Mouse (Mus musculus) cerebellum, adult 11-12 months (tissue): Measurements from ENCODE around the gene Tat.
A peak's percentile ranks its signal among the peaks of the same experiment; 100 is the strongest.
"Not testable (repeated sequence)": the region's sequence is repeated elsewhere in the genome, so short reads cannot be mapped to it uniquely, and the experiment has no call there.

Experiments
- DNase-seq: peaks from one replicate; pipeline ENCODE4 v3.0.0; 2022

Gene Tat

GRCm38 (mm10) chr8:109983944-109984343, 6.3 kb upstream of the Tat start:
- DNase-seq: no peak

GRCm38 (mm10) chr8:109986384-109986783, 3.9 kb upstream of the Tat start:
- DNase-seq: no peak

DNA sequence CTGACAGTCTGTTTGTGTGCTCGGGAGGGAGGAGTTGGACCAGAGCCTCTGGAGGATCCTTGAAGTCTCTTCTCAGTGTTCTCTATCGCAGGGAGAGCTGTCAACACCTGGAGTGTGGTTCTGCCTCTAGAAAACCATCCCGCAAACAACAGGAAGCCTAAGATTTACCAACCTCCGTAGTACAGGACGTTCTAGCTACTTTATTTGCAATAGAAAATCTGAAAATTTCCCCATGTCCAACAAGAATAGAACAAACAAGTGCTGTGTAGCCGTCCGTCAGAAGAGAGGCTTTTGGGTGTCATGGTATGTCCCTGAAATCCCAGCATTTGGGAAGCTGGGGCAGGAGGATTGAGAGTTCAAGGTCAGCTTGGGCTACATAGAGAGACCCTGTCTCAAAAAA, 2.5 kb upstream of the Tat start:
- no peak for DNase-seq

GRCm38 (mm10) chr8:109989151-109989550, 1.1 kb upstream of the Tat start:
- no peak for DNase-seq

- no peak for DNase-seq
Observed at GRCm38 (mm10) chr8:109992166-109992565, 1.9 kb downstream of the Tat start.

- DNase-seq: no peak
Observed at GRCm38 (mm10) chr8:109992951-109993350, 2.7 kb downstream of the Tat start.

DNA sequence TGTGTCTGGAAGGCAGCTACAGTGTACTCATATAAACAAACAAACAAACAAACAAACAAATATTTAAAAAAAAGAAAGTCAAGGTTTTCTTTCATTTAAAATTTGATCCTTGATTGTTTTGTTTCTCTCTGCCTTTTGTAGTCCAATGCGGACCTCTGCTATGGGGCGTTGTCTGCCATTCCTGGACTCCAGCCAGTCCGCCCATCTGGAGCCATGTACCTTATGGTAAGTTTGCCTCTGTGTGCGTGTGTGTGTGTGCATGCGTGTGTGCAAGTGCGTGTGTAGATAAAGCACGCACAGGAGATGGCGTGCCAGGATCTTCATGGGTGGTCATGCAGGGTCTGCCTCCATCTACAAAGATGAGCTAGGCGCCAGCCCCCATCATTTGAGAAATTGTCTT, 7.1 kb downstream of the Tat start:
- DNase-seq: no peak

DNA sequence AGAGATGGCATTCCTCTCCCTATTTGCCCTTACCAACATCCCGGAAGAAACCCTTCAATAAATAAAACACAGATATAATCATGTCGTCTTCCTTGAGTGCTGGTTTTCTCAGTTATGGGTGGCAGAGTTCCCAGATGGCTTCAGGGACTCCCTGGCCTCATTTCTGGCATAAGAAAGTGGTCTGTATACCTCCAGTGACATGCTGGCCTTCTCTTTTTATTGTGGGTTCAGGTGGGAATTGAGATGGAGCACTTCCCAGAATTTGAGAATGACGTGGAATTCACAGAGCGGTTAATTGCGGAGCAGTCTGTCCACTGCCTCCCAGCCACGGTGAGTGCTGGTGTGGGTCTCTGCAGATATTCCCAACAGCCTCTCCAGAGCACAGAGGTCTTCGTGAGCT, 7.8 kb downstream of the Tat start:
- DNase-seq: no peak

DNA sequence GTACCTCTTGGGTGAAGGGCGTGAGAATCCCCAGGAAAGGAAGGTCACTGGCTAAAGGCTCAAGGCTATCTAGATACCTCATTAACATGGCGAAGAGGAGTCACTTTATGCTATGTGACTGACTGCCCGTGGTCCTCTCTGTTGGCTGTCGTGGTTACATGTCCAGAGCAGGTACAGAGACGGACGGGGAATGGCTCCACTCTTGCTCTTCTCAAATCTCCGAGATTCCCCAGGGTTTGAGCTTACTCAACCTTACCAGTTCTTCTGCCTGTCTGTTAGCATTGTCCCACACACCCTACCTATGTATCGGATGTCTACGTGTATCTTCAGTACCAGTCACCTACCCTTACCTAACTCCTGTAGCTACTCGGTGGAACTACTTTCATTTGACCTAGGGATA, 9.7 kb downstream of the Tat start:
- no peak for DNase-seq

GRCm38 (mm10) chr8:110002953-110003352, 12.7 kb downstream of the Tat start:
- DNase-seq: no peak

GRCm38 (mm10) chr8:110004300-110004699, 14.1 kb downstream of the Tat start:
- DNase-seq: no peak

GRCm38 (mm10) chr8:110006312-110007023, 16.2 kb downstream of the Tat start:
- no peak for DNase-seq

DNA sequence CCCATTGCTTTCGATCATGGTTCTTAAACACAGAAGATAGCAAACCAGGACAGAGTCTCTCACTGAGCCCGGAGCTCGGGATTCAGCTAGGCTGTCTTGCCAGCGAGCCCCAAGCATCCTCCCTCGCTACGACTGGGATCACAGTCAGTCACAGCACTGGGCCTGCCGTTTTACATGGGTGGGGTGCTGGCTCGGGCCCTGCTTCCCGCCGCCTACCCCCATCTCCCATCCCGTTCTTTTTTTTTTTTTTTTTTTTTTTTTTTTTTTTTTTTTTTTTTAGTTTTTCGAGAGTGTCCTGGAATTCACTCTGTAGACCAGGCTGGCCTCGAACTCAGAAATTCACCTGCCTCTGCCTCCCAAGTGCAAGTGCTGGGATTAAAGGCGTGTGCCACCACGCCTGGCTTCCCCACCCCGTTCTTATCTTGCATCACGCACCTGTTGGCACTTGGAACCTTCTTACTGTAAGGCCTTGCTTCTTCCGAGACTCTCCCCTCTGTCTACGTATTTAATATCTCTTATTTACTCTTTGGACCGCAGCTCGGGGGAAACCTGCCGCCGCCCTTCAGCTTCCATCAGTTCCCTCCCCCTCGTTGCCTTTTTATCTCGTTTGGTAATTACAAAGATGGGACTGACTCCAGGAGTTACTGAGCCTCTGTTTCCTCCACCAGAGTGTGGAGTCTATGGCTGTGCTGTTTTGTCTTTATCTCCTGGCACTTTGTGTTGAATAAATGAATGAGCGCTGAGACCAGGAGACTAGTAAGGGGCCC, 18.2 kb downstream of the Tat start:
- DNase-seq: no peak

DNA sequence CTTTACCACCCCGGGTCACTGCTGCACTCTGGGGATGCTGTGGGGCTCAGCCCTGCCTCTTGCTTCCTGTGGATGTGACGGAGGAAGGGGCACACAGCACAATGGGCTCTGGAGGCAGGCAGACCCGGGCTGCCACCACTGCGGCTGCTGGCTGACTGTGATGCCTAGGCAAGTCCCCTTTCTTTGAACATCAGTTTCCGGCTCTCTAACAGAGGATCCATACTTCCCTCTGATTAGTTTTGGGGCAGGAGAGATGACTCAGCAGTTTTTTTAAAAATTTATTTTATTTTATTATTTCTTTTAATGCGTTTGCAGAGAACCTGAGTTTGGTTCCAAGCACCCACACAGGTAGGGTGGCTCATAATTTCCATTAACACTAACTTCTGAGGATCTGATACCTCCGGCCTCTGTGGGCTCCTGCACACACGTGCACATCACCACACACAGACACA, 18.8 kb downstream of the Tat start:
- no peak for DNase-seq

DNA sequence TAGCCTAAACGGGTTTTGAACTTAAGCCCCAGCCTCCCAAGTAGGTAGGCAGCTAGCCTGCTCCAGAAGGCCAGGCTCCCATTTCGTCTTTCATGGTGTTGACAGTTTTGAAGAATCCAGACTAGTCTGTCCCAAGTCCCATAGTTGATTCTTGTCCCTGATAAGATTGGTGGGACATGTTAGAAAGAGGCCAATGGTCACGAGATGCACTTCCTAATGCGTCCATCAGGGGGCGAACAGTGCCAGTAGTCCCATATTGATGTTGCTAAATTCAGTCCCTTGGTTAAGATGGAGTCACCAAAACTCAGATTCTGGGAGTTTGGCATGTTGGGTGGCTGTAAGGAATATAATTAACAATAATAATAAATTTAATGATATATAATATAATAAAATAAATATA, 20.6 kb downstream of the Tat start:
- peak; percentile 6 for DNase-seq

- no peak for DNase-seq
Observed at GRCm38 (mm10) chr8:110022081-110022480, 31.8 kb downstream of the Tat start.

DNA sequence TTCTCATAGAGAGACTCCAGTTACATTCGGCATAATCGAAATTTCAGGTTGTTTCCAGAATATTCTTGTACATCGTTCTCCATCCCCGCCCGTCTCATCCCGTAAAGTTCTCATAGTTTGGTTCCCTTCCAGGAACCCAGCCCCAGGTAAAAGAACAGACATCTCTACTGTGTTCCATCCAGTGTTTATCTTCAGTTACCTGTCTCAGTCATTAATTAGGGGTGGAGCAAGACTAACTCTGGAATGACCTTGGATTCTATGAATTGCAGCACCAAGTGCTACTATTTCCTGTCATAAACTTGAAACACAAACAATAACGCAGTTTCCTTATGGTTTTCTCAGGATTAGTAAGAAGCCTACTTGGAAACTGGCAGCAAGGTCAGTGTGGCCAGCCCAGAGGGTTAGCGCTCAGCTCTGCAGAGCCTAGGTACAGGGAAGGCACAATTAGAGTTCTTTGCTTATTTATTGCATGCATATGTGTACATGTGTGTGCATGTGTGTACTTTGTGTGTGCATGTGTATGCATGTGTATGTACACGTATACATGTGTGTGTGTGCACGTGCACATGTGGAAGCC, 32.6 kb downstream of the Tat start:
- DNase-seq: no peak

DNA sequence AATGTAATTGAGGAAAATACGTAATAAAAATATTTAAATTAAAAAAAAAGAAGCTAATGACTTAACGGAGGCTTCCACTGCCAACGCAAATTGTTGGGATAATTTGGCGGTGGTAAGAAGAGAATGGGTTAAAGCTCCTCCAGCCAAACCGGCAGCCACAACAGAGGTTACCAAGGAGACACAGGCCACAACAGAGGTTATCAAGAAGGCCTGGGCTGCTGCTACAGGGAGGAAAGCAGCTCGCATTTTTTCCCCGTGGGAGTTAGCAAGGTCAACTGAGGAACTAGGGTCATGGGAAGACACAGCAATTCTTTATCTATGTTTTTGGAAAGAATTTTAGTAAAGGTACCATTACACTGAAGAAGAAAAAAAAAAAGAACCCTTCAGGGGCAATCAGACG, 43.5 kb downstream of the Tat start:
- not testable (repeated sequence) for DNase-seq

DNA sequence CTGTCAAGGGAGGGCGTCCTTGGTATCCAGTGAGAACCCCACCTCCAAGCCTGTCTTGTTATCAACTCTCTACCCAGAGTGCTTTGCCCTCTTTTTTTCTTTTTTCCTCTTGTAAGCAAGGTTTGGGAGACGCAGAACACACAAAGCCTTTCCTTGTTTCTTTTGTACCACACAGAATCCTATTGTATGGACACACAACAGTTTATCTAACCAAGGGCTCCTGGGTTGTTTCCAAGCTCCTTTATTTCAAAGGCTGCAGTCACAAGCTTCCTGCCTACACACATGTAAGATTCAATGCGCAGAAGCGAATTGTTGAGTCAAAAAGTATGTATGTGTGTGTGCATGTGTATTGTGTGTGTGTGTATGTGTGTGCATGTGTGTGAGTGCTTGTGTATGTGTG, 44.1 kb downstream of the Tat start:
- DNase-seq: no peak

DNA sequence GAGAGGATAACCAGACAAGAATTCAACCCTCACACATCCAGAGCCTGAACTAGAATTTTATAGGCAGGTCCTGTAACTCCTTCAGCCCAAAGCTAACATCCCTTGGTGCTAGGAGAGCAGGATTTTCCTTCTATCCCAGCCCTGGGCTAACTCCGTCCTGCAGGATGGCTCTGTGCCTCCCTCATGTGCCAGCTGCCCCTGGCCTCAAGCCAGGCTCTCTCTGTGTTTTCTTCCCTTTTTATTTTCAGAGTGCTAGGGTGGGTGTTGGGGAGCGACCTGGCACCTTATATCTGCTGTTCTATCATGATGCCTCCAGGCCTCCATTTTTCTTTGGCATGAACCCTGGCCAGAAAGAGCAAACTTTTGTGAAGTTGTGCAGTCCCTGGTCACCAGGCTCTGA, 45.9 kb downstream of the Tat start:
- DNase-seq: no peak

- DNase-seq: no peak
Observed at GRCm38 (mm10) chr8:110039216-110039615, 49.0 kb downstream of the Tat start.

DNA sequence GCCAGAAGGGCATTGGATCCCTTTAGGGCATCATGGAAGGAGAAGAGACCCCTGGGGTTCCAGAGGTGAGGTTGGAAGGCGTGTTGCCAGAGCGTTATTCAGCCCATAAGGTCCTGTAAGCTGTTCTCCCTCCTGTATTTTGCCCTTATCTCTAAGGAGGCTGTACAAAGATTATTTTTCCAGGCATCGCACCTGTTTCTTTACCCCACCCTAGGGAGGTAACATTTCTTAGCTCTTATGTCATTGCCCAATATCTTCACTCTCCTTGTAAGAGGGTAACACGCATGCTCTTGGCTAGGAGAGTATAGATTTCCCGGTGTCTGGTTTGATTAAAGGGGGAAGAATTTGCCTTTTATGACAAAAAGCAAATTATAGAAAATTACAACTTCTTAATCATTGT, 49.4 kb downstream of the Tat start, which contains the start of gene Chst4:
Chst4 (minus strand) TSS at position 82 of the 400 bp plus-strand sequence.
- no peak for DNase-seq

DNA sequence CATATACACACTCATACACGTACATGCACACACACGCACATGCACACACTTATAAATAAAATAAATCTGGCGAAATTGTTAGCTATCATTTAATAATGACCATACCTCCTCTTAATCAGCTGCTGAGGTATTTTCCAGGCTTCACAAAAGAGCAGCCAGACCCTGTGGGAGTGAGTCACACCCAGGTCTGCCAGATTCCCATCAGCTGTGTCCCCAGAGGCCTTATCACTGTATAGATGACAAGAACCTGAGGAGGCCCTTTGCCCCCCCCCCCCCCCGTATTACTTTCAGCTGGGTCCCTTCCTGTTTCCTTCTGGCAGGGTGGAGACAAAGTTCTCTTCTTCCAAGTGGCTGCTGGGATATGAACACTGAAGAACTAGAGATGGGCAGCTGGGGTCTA, 50.3 kb downstream of the Tat start:
- DNase-seq: no peak
